Mouse (Mus musculus): ENCODE results near the gene Zdhhc14. TPM values are rescaled to one million over a fixed set of nuclear protein-coding genes. Genes with fewer than 3 reads are reported as not detected.
A peak's percentile ranks its signal among the peaks of the same experiment; 100 is the strongest.

Zdhhc14 gene
- polyA plus RNA-seq, 1 experiment from 2014 or later = 5.0 TPM

DNA sequence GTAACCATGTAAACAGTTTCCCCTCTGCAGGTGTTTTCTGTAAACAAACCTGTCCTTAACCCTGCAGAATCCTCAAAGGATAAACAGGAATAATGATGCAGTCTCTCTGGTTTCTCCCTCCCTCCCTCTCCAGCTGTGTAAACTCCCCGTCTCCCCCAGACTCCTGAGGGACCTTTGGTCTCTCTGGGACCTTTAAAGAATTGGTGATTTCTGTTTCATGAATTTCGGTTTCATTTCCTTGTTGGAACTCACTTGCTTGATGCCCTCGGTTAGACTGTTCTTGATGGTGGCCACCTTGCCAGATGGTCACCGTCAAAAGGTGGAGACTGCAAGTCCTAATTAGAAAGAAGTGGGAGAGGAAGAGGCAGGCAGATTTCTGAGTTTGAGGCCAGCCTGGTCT lies 8.9 kb upstream of the Zdhhc14 start:
- Histone ChIP-seq H3K9ac (ENCODE audit: low read depth, low read length) (no peak overlapping the region), H3K27me3 (replicated peaks; ENCODE audit: control insufficient read depth, insufficient read depth, low read length) (no peaks in the 10 kb centered on the region; the same call in 1 of the 2 replicates), H3K9me3 (ENCODE audit: control insufficient read depth, low read length) (no peaks in the 10 kb centered on the region), H3K4me1 (ENCODE audit: control insufficient read depth, insufficient read depth, low read depth, low read length) (no peaks in the 10 kb centered on the region), H3K4me3 (ENCODE audit: low read length) (no peak overlapping the region), H3K36me3 (ENCODE audit: control insufficient read depth, insufficient read depth, low read length) (no peaks in the 10 kb centered on the region), H3K4me2 (ENCODE audit: low read length) (no peak overlapping the region), H3K27ac (ENCODE audit: low read depth, low read length) (no peak overlapping the region)
- WGBS = 74% methylated on average over 4 of the region's 4 CpGs
- ATAC-seq = no peak

DNA sequence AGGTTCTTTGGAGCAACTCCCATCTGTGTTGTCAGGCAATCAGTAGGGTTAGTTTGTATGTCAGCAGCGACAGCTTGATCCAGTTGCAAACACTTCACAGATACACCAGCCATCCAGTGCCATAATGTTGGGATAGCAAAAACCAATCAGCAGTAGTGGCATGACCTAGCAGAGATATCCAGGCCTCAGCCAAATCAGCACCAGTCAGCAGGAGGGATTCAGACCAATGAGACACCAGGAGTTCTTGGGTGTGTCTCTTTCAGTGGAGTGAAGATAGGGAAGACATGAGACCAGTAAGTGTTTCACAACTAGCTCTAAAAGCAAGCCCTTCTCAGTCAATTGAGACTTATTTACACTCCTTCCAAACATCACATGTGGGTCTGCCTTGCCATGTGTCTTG lies 7.7 kb upstream of the Zdhhc14 start:
- H3K27me3 ChIP-seq (replicated peaks; ENCODE audit: control insufficient read depth, insufficient read depth, low read length) = no peaks in the 10 kb centered on the region; the same call in 1 of the 2 replicates
- no peak overlapping the region for H3K4me2 ChIP-seq (ENCODE audit: low read length)
- H3K36me3 ChIP-seq (ENCODE audit: control insufficient read depth, insufficient read depth, low read length) = no peaks in the 10 kb centered on the region
- no peaks in the 10 kb centered on the region for H3K4me1 ChIP-seq (ENCODE audit: control insufficient read depth, insufficient read depth, low read depth, low read length)
- H3K9me3 ChIP-seq (ENCODE audit: control insufficient read depth, low read length) = no peaks in the 10 kb centered on the region
- no peak for ATAC-seq
- WGBS = 95% methylated on average over 1 of the region's 1 CpGs
- no peak overlapping the region for H3K4me3 ChIP-seq (ENCODE audit: low read length)
- no peak overlapping the region for H3K27ac ChIP-seq (ENCODE audit: low read depth, low read length)
- H3K9ac ChIP-seq (ENCODE audit: low read depth, low read length) = no peak overlapping the region

DNA sequence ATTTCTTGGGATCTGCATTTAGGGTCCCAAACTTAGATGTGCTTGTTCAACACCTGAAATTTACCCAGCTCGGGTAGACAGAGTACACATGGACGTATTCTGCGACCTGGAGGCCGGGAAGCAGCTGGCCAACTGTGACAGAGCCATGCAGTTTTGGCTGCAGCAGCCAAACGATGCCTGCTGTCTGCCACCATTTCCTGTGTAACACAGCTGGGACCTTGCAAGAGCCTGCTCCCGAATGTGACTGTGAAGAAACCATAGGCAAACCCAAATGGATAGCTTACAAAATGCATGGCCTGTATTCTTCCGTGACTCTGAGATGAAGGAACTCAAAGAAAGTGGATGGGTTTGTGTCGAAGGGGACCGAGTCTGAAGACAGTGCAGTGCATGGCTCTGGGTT lies 4.2 kb upstream of the Zdhhc14 start:
- Histone ChIP-seq H3K4me2 (ENCODE audit: low read length) (no peak overlapping the region), H3K27ac (ENCODE audit: low read depth, low read length) (no peak overlapping the region), H3K4me3 (ENCODE audit: low read length) (no peak overlapping the region), H3K4me1 (ENCODE audit: control insufficient read depth, insufficient read depth, low read depth, low read length) (peaks cover 5% of the 10 kb centered on the region), H3K27me3 (replicated peaks; ENCODE audit: control insufficient read depth, insufficient read depth, low read length) (no peaks in the 10 kb centered on the region; the same call in 1 of the 2 replicates), H3K9ac (ENCODE audit: low read depth, low read length) (no peak overlapping the region), H3K36me3 (ENCODE audit: control insufficient read depth, insufficient read depth, low read length) (no peaks in the 10 kb centered on the region), H3K9me3 (ENCODE audit: control insufficient read depth, low read length) (no peaks in the 10 kb centered on the region)
- 61% methylated on average over 9 of the region's 9 CpGs for WGBS
- ATAC-seq = no peak

DNA sequence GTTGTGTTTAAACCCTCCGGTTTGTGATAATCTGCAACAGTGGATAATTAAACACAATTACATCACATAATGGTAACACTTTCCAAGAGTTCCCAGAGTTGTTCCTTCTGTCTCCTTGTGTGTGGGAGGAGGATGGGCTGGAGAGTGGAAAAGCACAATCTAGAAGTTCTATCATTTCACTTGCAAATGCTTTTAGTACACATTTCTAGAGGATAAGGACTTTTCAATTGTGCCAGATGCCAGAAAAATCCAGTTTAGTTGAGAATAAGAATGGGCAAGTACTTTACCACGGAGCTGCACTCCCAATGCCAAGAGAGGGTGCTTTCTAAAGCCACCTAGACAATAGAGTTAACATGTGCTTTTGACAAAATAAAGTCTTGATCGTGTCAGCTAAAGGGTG lies 2.0 kb upstream of the Zdhhc14 start:
- Histone ChIP-seq H3K27me3 (replicated peaks; ENCODE audit: control insufficient read depth, insufficient read depth, low read length) (no peaks in the 10 kb centered on the region; the same call in 1 of the 2 replicates), H3K36me3 (ENCODE audit: control insufficient read depth, insufficient read depth, low read length) (no peaks in the 10 kb centered on the region), H3K4me1 (ENCODE audit: control insufficient read depth, insufficient read depth, low read depth, low read length) (peaks cover 19% of the 10 kb centered on the region), H3K27ac (ENCODE audit: low read depth, low read length) (no peak overlapping the region), H3K9me3 (ENCODE audit: control insufficient read depth, low read length) (no peaks in the 10 kb centered on the region), H3K4me3 (ENCODE audit: low read length) (no peak overlapping the region), H3K9ac (ENCODE audit: low read depth, low read length) (no peak overlapping the region), H3K4me2 (ENCODE audit: low read length) (no peak overlapping the region)
- 73% methylated on average over 3 of the region's 3 CpGs for WGBS
- no peak for ATAC-seq

DNA sequence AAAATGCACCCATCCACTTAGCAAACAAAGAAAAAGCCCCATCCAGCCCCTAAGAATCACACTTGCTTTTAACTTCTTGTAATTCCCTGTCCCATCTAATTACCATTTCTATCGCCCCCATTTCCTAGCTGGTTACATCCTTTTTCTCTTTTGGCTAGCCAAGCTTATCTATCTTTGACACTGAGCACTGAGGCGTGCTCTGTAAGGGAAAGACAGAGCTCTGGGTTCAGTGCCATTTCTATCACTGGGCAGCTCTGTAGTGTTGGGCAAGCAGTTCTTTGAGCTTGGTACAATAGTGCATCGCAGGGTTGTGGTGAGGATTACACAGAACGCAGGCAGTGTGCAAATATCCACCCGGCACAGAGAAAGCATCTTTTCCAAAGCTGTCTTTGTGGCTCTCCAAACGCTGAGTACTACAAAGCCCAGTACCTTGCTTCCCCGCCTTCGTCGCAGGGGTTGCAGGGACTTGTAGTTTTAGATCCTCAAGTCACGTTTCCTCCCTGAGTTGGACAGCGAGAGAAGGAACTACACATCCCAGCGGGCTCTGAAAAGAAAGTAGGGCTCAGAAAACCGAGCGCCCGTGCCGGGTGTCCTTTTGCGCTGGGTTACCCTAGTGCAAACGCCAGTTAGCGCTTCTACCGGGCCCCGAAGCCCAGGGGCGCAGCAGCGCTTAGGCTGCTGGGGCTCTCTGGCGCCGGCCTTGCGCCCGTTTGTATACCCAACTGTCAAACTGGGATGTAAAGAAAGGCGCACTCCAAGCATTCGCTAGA lies 1.1 kb upstream of the Zdhhc14 start:
- H3K9ac ChIP-seq (ENCODE audit: low read depth, low read length) = peak overlapping the region; percentile 86
- no peaks in the 10 kb centered on the region for H3K36me3 ChIP-seq (ENCODE audit: control insufficient read depth, insufficient read depth, low read length)
- no peaks in the 10 kb centered on the region for H3K27me3 ChIP-seq (replicated peaks; ENCODE audit: control insufficient read depth, insufficient read depth, low read length)
- WGBS = under 1% methylated on average over 29 of the region's 29 CpGs
- peak; percentile 94 for ATAC-seq
- H3K4me2 ChIP-seq (ENCODE audit: low read length) = peak overlapping the region; percentile 97
- peaks cover 22% of the 10 kb centered on the region for H3K4me1 ChIP-seq (ENCODE audit: control insufficient read depth, insufficient read depth, low read depth, low read length)
- peak overlapping the region; percentile 88 for H3K4me3 ChIP-seq (ENCODE audit: low read length)
- H3K27ac ChIP-seq (ENCODE audit: low read depth, low read length) = peak overlapping the region; percentile 96
- no peaks in the 10 kb centered on the region for H3K9me3 ChIP-seq (ENCODE audit: control insufficient read depth, low read length)

DNA sequence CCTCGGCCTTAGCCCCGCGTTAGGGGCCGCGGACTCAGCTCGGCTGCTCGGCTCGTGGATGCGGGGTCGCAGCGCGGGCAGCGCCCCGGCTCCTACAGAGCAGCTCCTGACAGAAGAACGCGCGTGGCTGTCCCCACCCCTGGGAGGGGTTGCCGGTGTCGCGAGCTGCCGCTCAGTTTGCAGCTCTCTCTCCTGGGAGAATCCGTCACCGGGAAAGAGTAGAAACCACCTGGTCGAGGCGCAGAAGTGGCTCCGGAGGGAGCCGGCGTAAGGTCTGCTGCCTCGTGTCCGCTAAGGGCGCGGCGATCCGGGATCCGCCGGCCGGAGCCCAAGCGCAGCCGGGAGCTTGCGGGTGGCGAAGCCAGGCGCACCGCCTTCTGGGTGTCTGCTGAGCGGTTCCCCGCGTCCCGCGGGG lies 396 bp downstream of the Zdhhc14 start:
- ATAC-seq = peak; percentile 66
- peak overlapping the region; percentile 86 for H3K9ac ChIP-seq (ENCODE audit: low read depth, low read length)
- H3K27ac ChIP-seq (ENCODE audit: low read depth, low read length) = peak overlapping the region; percentile 96
- H3K36me3 ChIP-seq (ENCODE audit: control insufficient read depth, insufficient read depth, low read length) = no peaks in the 10 kb centered on the region
- peak overlapping the region; percentile 88 for H3K4me3 ChIP-seq (ENCODE audit: low read length)
- WGBS = under 1% methylated on average over 42 of the region's 48 CpGs
- peaks cover 22% of the 10 kb centered on the region for H3K4me1 ChIP-seq (ENCODE audit: control insufficient read depth, insufficient read depth, low read depth, low read length)
- H3K27me3 ChIP-seq (replicated peaks; ENCODE audit: control insufficient read depth, insufficient read depth, low read length) = no peaks in the 10 kb centered on the region
- H3K9me3 ChIP-seq (ENCODE audit: control insufficient read depth, low read length) = no peaks in the 10 kb centered on the region
- peak overlapping the region; percentile 97 for H3K4me2 ChIP-seq (ENCODE audit: low read length)

DNA sequence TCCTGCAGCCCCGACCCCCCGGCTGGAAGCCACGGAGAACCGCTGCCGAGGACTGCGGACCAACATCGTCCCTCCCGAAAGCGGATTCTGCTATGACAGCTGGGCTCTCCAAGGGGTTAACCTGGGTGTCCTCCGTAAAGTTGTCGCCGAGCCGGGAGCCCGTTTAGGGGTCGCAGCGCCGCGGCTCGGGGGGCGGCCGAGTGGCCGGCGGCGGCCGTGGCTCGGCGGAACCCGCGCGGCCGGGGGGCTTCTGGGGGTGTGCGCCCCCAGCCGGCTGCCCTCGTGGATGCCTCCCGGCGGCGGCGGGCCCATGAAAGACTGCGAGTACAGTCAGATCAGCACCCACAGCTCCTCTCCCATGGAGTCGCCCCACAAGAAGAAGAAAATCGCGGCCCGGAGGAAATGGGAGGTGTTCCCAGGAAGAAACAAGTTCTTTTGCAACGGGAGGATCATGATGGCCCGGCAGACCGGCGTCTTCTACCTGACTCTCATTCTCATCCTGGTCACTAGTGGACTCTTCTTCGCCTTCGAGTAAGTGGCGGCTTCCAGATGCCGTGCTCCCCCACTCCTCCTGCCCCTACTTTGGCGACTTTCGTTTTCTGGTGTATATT lies 909 bp downstream of the Zdhhc14 start:
- no peak for ATAC-seq
- Histone ChIP-seq H3K4me3 (ENCODE audit: low read length) (peak overlapping the region; percentile 88), H3K4me1 (ENCODE audit: control insufficient read depth, insufficient read depth, low read depth, low read length) (peaks cover 22% of the 10 kb centered on the region), H3K9ac (ENCODE audit: low read depth, low read length) (peak overlapping the region; percentile 86), H3K36me3 (ENCODE audit: control insufficient read depth, insufficient read depth, low read length) (no peaks in the 10 kb centered on the region), H3K4me2 (ENCODE audit: low read length) (peak overlapping the region; percentile 97), H3K27me3 (replicated peaks; ENCODE audit: control insufficient read depth, insufficient read depth, low read length) (no peaks in the 10 kb centered on the region), H3K9me3 (ENCODE audit: control insufficient read depth, low read length) (no peaks in the 10 kb centered on the region), H3K27ac (ENCODE audit: low read depth, low read length) (peak overlapping the region; percentile 96)
- WGBS = 4% methylated on average over 44 of the region's 53 CpGs

DNA sequence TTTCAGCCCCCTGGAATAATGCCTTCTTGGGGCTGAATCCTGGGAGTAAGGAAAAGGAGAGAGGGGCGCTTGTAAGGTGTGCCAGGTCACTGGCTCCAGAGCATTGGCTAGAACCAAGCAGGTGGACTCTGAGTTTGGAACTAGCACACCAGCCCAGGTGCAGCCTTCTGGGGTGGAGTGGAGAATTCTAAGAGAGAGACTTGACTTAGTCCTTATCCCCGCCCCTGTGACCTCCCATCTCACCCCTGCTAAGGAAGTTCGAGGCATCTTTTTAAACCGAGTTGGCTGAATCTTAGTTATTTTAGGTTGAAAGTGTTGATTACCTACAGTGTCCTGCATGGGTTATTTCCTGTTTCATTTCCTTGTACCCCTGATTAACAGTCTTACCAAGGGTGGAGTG lies 1.5 kb downstream of the Zdhhc14 start:
- no peak for ATAC-seq
- no peaks in the 10 kb centered on the region for H3K27me3 ChIP-seq (replicated peaks; ENCODE audit: control insufficient read depth, insufficient read depth, low read length)
- no peaks in the 10 kb centered on the region for H3K36me3 ChIP-seq (ENCODE audit: control insufficient read depth, insufficient read depth, low read length)
- H3K4me1 ChIP-seq (ENCODE audit: control insufficient read depth, insufficient read depth, low read depth, low read length) = peaks cover 22% of the 10 kb centered on the region
- peak overlapping the region; percentile 97 for H3K4me2 ChIP-seq (ENCODE audit: low read length)
- 29% methylated on average over 4 of the region's 4 CpGs for WGBS
- H3K9ac ChIP-seq (ENCODE audit: low read depth, low read length) = peak overlapping the region; percentile 86
- peak overlapping the region; percentile 88 for H3K4me3 ChIP-seq (ENCODE audit: low read length)
- H3K9me3 ChIP-seq (ENCODE audit: control insufficient read depth, low read length) = no peaks in the 10 kb centered on the region
- no peak overlapping the region for H3K27ac ChIP-seq (ENCODE audit: low read depth, low read length)

DNA sequence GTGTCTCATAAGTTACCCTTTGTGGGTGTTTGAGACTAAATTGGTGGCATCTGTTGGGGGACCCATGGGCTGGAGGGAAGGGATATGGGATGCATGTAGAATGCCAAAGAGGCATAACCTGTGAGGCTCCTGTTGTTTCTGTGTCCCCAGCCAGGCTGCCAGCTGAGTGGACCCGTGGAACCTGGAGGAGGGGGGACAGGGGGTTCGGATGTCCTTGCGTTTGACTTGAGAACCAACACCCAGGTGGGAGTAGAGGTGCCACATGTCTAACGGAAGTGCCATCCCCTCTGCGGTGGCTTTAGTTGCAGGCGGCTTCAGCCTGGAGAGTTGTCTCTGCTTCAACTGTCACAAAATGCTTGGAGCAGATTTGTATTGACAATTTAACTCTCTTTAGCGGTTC lies 2.5 kb downstream of the Zdhhc14 start:
- WGBS = 82% methylated on average over 7 of the region's 7 CpGs
- no peak overlapping the region for H3K27ac ChIP-seq (ENCODE audit: low read depth, low read length)

More for the DNA sequence above, 2.5 kb downstream of the Zdhhc14 start:
- Histone ChIP-seq H3K27me3 (replicated peaks; ENCODE audit: control insufficient read depth, insufficient read depth, low read length) (no peaks in the 10 kb centered on the region), H3K9ac (ENCODE audit: low read depth, low read length) (no peak overlapping the region; the same call in 1 of the 2 replicates), H3K36me3 (ENCODE audit: control insufficient read depth, insufficient read depth, low read length) (no peaks in the 10 kb centered on the region), H3K4me1 (ENCODE audit: control insufficient read depth, insufficient read depth, low read depth, low read length) (peaks cover 22% of the 10 kb centered on the region), H3K4me3 (ENCODE audit: low read length) (peak overlapping the region; percentile 88), H3K4me2 (ENCODE audit: low read length) (peak overlapping the region; percentile 97), H3K9me3 (ENCODE audit: control insufficient read depth, low read length) (no peaks in the 10 kb centered on the region)
- no peak for ATAC-seq

All from hindbrain, embryonic 16.5 days (tissue).